Mouse (Mus musculus) forebrain, embryonic 16.5 days (tissue): ENCODE results near the gene Fam78a. TPM values are rescaled to one million over a fixed set of nuclear protein-coding genes. Genes with fewer than 3 reads are reported as not detected.

Source experiments
- ATAC-seq: fragments of 200-750 bp; cut with Nextera tagmentation; 2 replicates; pipeline ENCODE4 v1.8.0; 2017; ENCODE audit warnings: mild to moderate bottlenecking, moderate library complexity
- H3K27ac ChIP-seq: fragments of 300-500 bp; sonication (generic); 2 replicates; pipeline ENCODE4 v1.5.1; 2014; ENCODE audit warnings: low read length, control low read depth
- H3K27me3 ChIP-seq: fragments of 300-500 bp; sonication (generic); replicated peaks from 2 replicates; pipeline ENCODE4 v1.6.1; 2014; ENCODE audit warnings: low read length; ENCODE audit not compliant: control insufficient read depth, insufficient read depth
- H3K36me3 ChIP-seq: fragments of 300-500 bp; sonication (generic); 2 replicates; pipeline ENCODE4 v1.6.1; 2014; ENCODE audit not compliant: control insufficient read depth, insufficient read depth
- H3K4me1 ChIP-seq: fragments of 300-500 bp; sonication (generic); replicated peaks from 2 replicates; pipeline ENCODE4 v1.6.1; 2014; ENCODE audit warnings: low read length; ENCODE audit not compliant: control insufficient read depth, insufficient read depth
- H3K4me2 ChIP-seq: fragments of 300-500 bp; sonication (generic); 2 replicates; pipeline ENCODE4 v1.6.1; 2014; ENCODE audit warnings: mild to moderate bottlenecking, low read length, control low read depth
- H3K4me3 ChIP-seq: fragments of 300-500 bp; sonication (generic); replicated peaks from 2 replicates; pipeline ENCODE4 v1.5.1; 2014; ENCODE audit warnings: mild to moderate bottlenecking, low read length, control low read depth
- H3K9ac ChIP-seq: fragments of 300-500 bp; sonication (generic); replicated peaks from 2 replicates; pipeline ENCODE4 v1.6.1; 2014; ENCODE audit warnings: low read depth, low read length, control low read depth
- H3K9me3 ChIP-seq: fragments of 300-500 bp; sonication (generic); 2 replicates; pipeline ENCODE4 v1.6.1; 2016; ENCODE audit warnings: low read length; ENCODE audit not compliant: control insufficient read depth
- WGBS: fragments of 180-500 bp; shearing (Covaris S2); extraction: QIAGEN DNeasy Blood & Tissue Kit; methylation state at CpG from one replicate; pipeline ENCODE4 v1.1.7; 2014; 5-methylcytosine and 5-hydroxymethylcytosine counted together
- polyA plus RNA-seq: library from polyadenylated mRNA; unstranded; fragments of >200 nt; fragmentation: Nextera tagmentation; extraction: Ambion mirVana; gene quantifications from 2 replicates; pipeline ENCODE4 v1.2.1, GENCODE M21; 2015

Gene Fam78a
- polyA plus RNA-seq, 1 experiment from 2014 or later: 0.20 TPM

DNA sequence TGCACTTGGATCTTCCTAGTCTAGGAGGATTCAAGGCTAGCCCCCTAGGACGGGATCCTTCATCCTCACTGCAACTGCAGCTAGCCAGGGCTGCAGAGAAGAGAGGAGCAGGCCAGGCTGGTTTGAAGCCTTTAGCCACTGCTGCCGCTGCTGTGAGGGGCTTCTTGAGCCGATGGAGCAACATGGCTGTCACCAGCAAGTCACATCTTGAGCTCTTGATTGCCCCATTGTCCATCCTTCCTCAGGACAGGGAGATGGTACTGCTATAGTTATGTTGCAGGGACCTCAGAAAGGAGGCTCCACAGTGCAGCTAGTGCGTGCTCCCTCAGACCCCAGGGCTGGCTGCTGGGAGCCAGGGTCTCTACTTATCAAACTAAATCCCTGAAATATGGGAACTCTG lies 26.9 kb downstream of the Fam78a start:
- Histone ChIP-seq H3K4me2 (no peak overlapping the region), H3K9ac (no peak overlapping the region), H3K27ac (no peak overlapping the region), H3K4me1 (no peaks in the 10 kb centered on the region), H3K36me3 (no peaks in the 10 kb centered on the region), H3K4me3 (no peak overlapping the region), H3K9me3 (no peaks in the 10 kb centered on the region), H3K27me3 (no peaks in the 10 kb centered on the region)
- 88% methylated on average over 4 of the region's 4 CpGs for WGBS
- ATAC-seq: no peak

DNA sequence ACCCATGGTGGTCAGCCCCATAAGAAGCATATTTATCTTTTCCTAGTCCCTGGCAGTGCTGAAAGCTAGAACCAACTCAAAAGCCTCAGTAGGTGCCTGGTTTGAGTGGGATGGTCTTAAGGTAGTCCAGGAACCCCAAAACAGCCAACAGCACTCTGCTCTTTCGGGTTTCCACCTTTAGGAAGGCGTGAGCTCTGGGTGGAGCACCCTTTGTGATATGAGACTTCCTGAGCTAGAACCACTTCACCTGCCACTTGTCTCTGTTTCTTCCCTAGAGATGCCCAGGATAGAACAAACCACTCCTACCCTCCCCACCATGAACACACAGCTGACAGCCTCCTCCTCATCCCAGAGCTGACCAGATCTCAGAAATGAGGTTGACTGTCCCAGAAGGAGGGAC lies 27.3 kb downstream of the Fam78a start:
- H3K4me3 ChIP-seq: no peak overlapping the region
- H3K36me3 ChIP-seq: 0 out of 2 replicates have a peak, but pooled peaks cover 1% of the 10 kb centered on the region
- H3K4me2 ChIP-seq: no peak overlapping the region
- no peak overlapping the region for H3K9ac ChIP-seq
- H3K27me3 ChIP-seq: no peaks in the 10 kb centered on the region
- H3K9me3 ChIP-seq: no peaks in the 10 kb centered on the region
- H3K4me1 ChIP-seq: no peaks in the 10 kb centered on the region
- no peak overlapping the region for H3K27ac ChIP-seq
- ATAC-seq: no peak
- 88% methylated on average over 2 of the region's 2 CpGs for WGBS

DNA sequence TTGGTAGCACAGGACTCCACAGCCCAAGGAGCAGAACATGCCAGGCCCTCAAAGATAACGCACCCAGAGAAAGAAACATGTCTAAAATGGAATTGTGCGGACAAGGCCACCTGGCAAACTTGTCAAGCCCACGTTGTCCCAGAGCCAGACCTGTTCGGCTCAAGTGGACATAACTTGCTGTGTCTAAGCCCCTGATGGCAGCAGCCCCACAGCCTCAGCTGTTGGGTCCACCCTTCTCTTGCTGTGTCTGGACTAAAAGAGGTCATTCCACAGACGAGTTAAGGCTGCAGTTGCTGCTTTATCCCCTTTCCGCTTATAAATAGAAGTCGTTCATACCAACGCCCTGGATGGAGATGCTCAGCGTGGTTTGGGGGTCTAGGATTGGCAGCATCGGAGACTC lies 28.1 kb downstream of the Fam78a start:
- Histone ChIP-seq H3K4me2 (no peak overlapping the region), H3K9me3 (no peaks in the 10 kb centered on the region), H3K4me3 (no peak overlapping the region), H3K4me1 (no peaks in the 10 kb centered on the region), H3K27me3 (no peaks in the 10 kb centered on the region), H3K27ac (no peak overlapping the region), H3K9ac (no peak overlapping the region), H3K36me3 (peaks cover 5% of the 10 kb centered on the region; the same call in 1 of the 2 replicates)
- ATAC-seq: no peak
- 91% methylated on average over 10 of the region's 10 CpGs for WGBS

DNA sequence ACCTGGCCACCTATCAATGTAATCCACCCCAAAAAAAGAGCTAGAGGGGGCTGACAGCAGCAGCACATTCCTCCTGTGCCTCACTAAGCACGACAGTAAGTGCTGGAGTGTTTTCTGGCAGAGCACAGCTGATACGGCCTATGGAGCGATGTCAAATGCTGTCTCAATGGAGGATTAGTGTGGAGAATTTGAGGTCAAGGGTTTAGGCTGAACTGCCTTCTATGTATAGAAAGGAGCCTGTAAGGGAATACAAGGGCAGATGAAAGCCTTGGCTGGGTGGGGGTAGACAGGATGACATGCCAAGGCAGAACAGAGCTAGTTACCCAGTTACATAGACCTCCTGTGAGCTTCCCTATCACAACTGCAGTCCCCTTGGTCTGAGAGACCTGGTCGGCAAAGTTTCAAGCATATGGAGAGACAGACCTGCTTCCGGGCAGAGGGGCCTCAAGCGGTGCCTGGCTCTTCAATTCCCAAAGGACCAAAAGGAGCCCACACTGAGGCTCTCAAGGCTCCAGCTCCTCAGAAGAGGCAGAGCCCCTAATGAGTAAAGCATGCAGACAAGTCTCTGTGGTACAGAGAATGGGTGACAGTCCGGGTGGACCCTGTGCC lies 29.2 kb downstream of the Fam78a start:
- Histone ChIP-seq H3K27me3 (no peaks in the 10 kb centered on the region), H3K4me1 (no peaks in the 10 kb centered on the region), H3K9me3 (no peaks in the 10 kb centered on the region), H3K36me3 (peaks cover 7% of the 10 kb centered on the region), H3K9ac (no peak overlapping the region), H3K4me2 (no peak overlapping the region), H3K4me3 (no peak overlapping the region), H3K27ac (no peak overlapping the region)
- WGBS: 56% methylated on average over 7 of the region's 7 CpGs
- ATAC-seq: no peak

DNA sequence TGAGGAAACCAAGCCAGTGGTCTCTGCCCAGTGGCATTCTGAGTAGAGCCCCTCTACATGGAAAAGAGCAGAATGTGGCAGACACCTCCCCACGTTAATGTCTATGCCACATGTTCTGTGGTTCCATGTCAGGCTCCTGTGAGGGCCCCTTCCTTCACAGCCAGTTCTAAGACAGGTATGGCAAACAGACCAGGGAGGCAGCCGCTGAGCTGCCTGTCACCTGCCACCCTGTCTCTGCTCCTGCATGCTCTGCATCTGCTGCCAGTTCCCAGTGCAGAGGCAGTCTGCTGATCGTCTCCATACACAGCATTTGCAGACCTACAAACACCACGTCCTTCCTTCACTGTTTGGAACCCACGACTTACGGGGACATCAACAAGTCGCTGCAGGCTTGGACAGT lies 32.2 kb downstream of the Fam78a start:
- Histone ChIP-seq H3K4me3 (no peak overlapping the region), H3K27me3 (no peaks in the 10 kb centered on the region), H3K9me3 (no peaks in the 10 kb centered on the region), H3K27ac (no peak overlapping the region), H3K9ac (no peak overlapping the region), H3K4me2 (no peak overlapping the region), H3K36me3 (peaks cover 11% of the 10 kb centered on the region), H3K4me1 (no peaks in the 10 kb centered on the region)
- WGBS: 93% methylated on average over 7 of the region's 7 CpGs
- ATAC-seq: no peak

DNA sequence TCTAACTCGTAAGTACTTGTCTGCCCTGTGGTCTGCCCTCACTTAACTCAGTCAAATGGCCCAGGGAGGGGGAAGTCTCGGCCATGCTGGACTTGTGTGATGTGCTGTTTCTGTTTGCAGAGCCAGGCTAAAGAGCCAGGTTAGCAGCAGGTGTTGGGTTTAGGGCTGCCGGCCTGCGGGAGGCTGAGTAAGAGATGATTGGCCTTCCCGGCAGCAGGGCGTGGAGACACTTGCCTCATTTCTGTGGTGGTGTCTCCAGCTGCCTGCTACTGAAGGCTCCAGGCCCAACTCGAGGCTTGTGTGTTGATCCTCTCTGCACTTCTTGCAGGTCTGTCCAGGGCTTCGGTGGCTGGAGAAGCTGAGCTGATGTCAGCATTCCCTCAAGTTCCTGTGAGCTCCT lies 32.9 kb downstream of the Fam78a start:
- no peaks in the 10 kb centered on the region for H3K9me3 ChIP-seq
- H3K4me3 ChIP-seq: no peak overlapping the region
- no peak for ATAC-seq
- peaks cover 11% of the 10 kb centered on the region for H3K36me3 ChIP-seq
- H3K4me2 ChIP-seq: no peak overlapping the region
- no peak overlapping the region for H3K9ac ChIP-seq
- H3K27ac ChIP-seq: no peak overlapping the region
- H3K27me3 ChIP-seq: no peaks in the 10 kb centered on the region
- WGBS: 90% methylated on average over 8 of the region's 8 CpGs
- H3K4me1 ChIP-seq: no peaks in the 10 kb centered on the region

DNA sequence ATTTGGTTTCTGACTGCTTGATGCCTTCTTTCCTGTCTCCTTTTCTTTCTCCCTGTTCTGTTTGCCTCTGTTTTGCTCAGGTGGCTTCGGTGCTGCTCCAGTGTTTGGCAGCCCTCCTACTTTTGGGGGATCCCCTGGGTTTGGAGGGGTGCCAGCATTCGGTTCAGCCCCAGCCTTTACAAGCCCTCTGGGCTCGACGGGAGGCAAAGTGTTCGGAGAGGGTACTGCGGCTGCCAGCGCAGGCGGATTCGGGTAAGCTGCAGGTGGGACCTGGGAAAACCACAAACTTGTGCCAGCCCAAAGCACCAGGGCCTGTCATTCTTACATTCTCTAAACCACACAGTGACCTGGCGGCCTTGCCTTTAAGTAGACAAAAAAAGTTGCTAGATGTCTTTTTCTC lies 37.3 kb downstream of the Fam78a start:
- 66% methylated on average over 10 of the region's 10 CpGs for WGBS
- Histone ChIP-seq H3K4me1 (no peaks in the 10 kb centered on the region), H3K9ac (no peak overlapping the region), H3K36me3 (peaks cover 15% of the 10 kb centered on the region), H3K27ac (no peak overlapping the region), H3K4me2 (no peak overlapping the region), H3K9me3 (no peaks in the 10 kb centered on the region), H3K4me3 (no peak overlapping the region), H3K27me3 (no peaks in the 10 kb centered on the region)
- no peak for ATAC-seq

DNA sequence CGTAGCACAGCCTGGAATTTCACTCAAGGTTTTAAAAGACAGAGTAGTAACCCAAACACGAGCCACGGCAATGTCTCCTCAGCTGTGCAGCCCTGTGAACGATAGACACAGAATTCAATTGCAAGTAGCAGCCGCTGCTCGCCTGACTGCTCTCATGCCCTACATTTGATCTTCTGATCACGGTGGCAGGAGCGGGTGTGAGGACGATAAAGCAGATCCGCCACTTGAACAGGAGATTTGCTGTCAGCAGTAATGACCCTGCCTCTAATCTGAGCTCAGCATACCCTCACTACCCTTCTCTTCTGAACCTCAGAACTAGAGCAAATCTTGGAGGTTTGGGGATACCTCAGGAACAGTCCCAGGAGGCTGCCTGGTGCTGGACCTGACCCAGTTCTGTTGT lies 38.6 kb downstream of the Fam78a start:
- no peaks in the 10 kb centered on the region for H3K4me1 ChIP-seq
- 90% methylated on average over 10 of the region's 10 CpGs for WGBS
- H3K4me2 ChIP-seq: no peak overlapping the region
- no peaks in the 10 kb centered on the region for H3K9me3 ChIP-seq
- no peak for ATAC-seq
- H3K27ac ChIP-seq: no peak overlapping the region
- H3K27me3 ChIP-seq: no peaks in the 10 kb centered on the region
- H3K36me3 ChIP-seq: peaks cover 14% of the 10 kb centered on the region
- no peak overlapping the region for H3K9ac ChIP-seq
- no peak overlapping the region for H3K4me3 ChIP-seq

DNA sequence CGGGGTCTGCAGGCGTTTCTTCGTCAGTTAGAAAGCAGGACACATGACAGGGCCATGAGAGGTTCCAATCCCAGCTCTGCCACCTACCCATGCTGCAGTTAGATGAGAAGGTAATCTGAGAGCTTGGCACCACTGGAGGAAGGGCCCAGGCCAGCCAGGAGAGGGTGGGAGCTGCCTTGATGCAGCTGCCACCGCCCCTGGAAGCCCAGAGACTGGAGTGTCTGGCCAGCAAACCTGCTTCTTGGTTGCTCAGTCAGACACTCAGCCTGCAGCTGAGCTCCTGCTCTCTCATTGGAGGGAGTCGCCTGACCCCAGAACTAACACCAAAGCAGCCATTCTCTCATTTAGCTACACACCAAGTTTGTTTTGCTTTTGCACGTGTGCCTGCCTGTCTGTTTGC lies 39.3 kb downstream of the Fam78a start:
- no peaks in the 10 kb centered on the region for H3K4me1 ChIP-seq
- no peak for ATAC-seq
- no peak overlapping the region for H3K9ac ChIP-seq
- WGBS: 86% methylated on average over 6 of the region's 6 CpGs
- no peak overlapping the region for H3K4me3 ChIP-seq
- H3K9me3 ChIP-seq: no peaks in the 10 kb centered on the region
- H3K27ac ChIP-seq: no peak overlapping the region
- H3K4me2 ChIP-seq: no peak overlapping the region
- peaks cover 12% of the 10 kb centered on the region; the same call in 1 of the 2 replicates for H3K36me3 ChIP-seq
- no peaks in the 10 kb centered on the region for H3K27me3 ChIP-seq

DNA sequence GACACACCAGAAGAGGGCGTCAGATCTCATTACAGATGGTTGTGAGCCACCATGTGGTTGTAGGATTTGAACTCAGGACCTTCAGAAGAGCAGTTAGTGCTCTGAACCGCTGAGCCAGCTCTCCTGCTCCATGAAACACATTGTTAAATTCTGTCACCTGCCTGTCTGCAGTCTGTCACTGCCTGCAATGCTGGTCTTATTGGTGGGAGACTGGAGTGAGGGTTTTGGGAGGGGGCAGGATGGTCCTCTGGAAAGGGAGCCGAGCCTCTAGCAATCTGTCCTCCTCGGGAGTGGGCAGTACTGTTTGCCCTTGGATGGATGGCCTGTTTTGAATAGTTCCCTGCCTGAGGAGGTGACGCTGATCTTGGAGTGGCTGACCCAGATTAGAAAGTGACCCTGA lies 40.8 kb downstream of the Fam78a start:
- Histone ChIP-seq H3K9ac (no peak overlapping the region), H3K4me1 (no peaks in the 10 kb centered on the region), H3K4me3 (no peak overlapping the region), H3K27me3 (no peaks in the 10 kb centered on the region), H3K36me3 (peaks cover 14% of the 10 kb centered on the region), H3K27ac (no peak overlapping the region), H3K4me2 (no peak overlapping the region), H3K9me3 (no peaks in the 10 kb centered on the region)
- ATAC-seq: no peak
- 74% methylated on average over 5 of the region's 5 CpGs for WGBS
